Mouse (Mus musculus) heart, embryonic 16.5 days (tissue): ENCODE measurements around the gene Cnpy1. TPM values are rescaled to one million over a fixed set of nuclear protein-coding genes. Genes with fewer than 3 reads are reported as not detected.

Experiments used
- ATAC-seq: fragments of 200-750 bp; cut with Nextera tagmentation; replicated peaks from 2 replicates; pipeline ENCODE4 v1.8.0; 2017; ENCODE audit warnings: moderate number of reproducible peaks; ENCODE audit not compliant: insufficient read depth, low FRiP score; ENCODE audit errors: extremely low read depth
- H3K27ac ChIP-seq: fragments of 300-500 bp; sonication (generic); 2 replicates; pipeline ENCODE4 v1.5.1; 2014; ENCODE audit warnings: mild to moderate bottlenecking, low read length, control low read depth, moderate library complexity
- H3K27me3 ChIP-seq: fragments of 300-500 bp; sonication (generic); 2 replicates; pipeline ENCODE4 v1.6.1; 2014; ENCODE audit warnings: low read length, mixed read lengths; ENCODE audit not compliant: control insufficient read depth, insufficient read depth
- H3K36me3 ChIP-seq: fragments of 300-500 bp; sonication (generic); 2 replicates; pipeline ENCODE4 v1.6.1; 2014; ENCODE audit not compliant: control insufficient read depth, insufficient read depth
- H3K4me1 ChIP-seq: fragments of 300-500 bp; sonication (generic); 2 replicates; pipeline ENCODE4 v1.6.1; 2014; ENCODE audit warnings: low read length, mixed read lengths; ENCODE audit not compliant: control insufficient read depth, insufficient read depth
- H3K4me2 ChIP-seq: fragments of 300-500 bp; sonication (generic); 2 replicates; pipeline ENCODE4 v1.6.1; 2014; ENCODE audit warnings: low read depth, mild to moderate bottlenecking, control low read depth, low read length
- H3K4me3 ChIP-seq: fragments of 300-500 bp; sonication (generic); 2 replicates; pipeline ENCODE4 v1.5.1; 2014; ENCODE audit warnings: mild to moderate bottlenecking, control low read depth, low read length
- H3K9ac ChIP-seq: fragments of 300-500 bp; sonication (generic); 2 replicates; pipeline ENCODE4 v1.6.1; 2014; ENCODE audit warnings: low read length, control low read depth
- H3K9me3 ChIP-seq: fragments of 300-500 bp; sonication (generic); replicated peaks from 2 replicates; pipeline ENCODE4 v1.6.1; 2016; ENCODE audit warnings: low read length; ENCODE audit not compliant: control insufficient read depth
- WGBS: fragments of 180-500 bp; shearing (Covaris S2); extraction: QIAGEN DNeasy Blood & Tissue Kit; methylation state at CpG from one replicate; pipeline ENCODE4 v1.1.7; 2014; 5-methylcytosine and 5-hydroxymethylcytosine counted together
- polyA plus RNA-seq: library from polyadenylated mRNA; unstranded; fragments of >200 nt; fragmentation: Nextera tagmentation; extraction: Ambion mirVana; gene quantifications from 2 replicates; pipeline ENCODE4 v1.2.1, GENCODE M21; 2015

Gene Cnpy1
- polyA plus RNA-seq, 1 experiment from 2014 or later, result not detected

GRCm38 (mm10) chr5:28251211-28251764 lies 5.7 kb upstream of the Cnpy1 start:
- Histone ChIP-seq H3K4me2 (no peak overlapping the region), H3K27ac (no peak overlapping the region), H3K36me3 (no peaks in the 10 kb centered on the region), H3K9me3 (no peaks in the 10 kb centered on the region), H3K4me3 (no peak overlapping the region), H3K4me1 (no peaks in the 10 kb centered on the region), H3K9ac (no peak overlapping the region), H3K27me3 (0 out of 2 replicates have a peak, but pooled peaks cover 2% of the 10 kb centered on the region)
- WGBS, result 65% methylated on average over 4 of the region's 4 CpGs
- ATAC-seq, result no peak

DNA sequence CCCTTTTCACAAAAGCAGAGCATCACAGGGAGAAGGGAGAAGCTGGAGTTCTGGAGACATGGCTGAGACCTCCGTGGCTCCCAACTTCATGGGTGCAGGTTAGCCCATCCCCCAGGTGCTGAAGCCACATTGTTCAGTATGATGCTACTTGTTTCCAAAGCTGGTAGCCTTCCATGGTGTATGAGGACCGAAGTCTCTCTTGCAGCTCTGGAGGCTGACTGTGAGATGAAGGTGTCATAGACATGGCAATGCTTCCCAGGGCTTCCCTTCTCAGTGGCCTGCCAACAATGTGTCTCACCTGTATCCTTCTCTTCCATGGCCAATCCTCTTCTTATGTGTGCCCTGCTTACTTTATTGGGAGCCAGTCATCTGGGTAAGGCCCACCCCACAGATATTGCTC lies 4.9 kb upstream of the Cnpy1 start:
- Histone ChIP-seq H3K4me3 (no peak overlapping the region), H3K4me1 (no peaks in the 10 kb centered on the region), H3K4me2 (no peak overlapping the region), H3K36me3 (no peaks in the 10 kb centered on the region), H3K27ac (no peak overlapping the region), H3K9me3 (no peaks in the 10 kb centered on the region), H3K27me3 (0 out of 2 replicates have a peak, but pooled peaks cover 2% of the 10 kb centered on the region), H3K9ac (no peak overlapping the region)
- ATAC-seq, result no peak
- 78% methylated on average over 2 of the region's 2 CpGs for WGBS

- Histone ChIP-seq H3K4me3 (no peak overlapping the region), H3K9me3 (no peaks in the 10 kb centered on the region), H3K4me1 (no peaks in the 10 kb centered on the region), H3K36me3 (no peaks in the 10 kb centered on the region), H3K27me3 (no peaks in the 10 kb centered on the region), H3K4me2 (no peak overlapping the region), H3K9ac (no peak overlapping the region), H3K27ac (no peak overlapping the region)
- WGBS, result 55% methylated on average over 4 of the region's 4 CpGs
- no peak for ATAC-seq
Measured at GRCm38 (mm10) chr5:28245121-28245520, 485 bp downstream of the Cnpy1 start.

GRCm38 (mm10) chr5:28243501-28244177 lies 2.0 kb downstream of the Cnpy1 start:
- Histone ChIP-seq H3K4me1 (no peaks in the 10 kb centered on the region), H3K9me3 (no peaks in the 10 kb centered on the region), H3K9ac (no peak overlapping the region), H3K4me2 (no peak overlapping the region), H3K27me3 (no peaks in the 10 kb centered on the region), H3K36me3 (no peaks in the 10 kb centered on the region), H3K27ac (no peak overlapping the region), H3K4me3 (no peak overlapping the region)
- 57% methylated on average over 8 of the region's 8 CpGs for WGBS
- ATAC-seq, result no peak

- Histone ChIP-seq H3K9ac (no peak overlapping the region), H3K9me3 (no peaks in the 10 kb centered on the region), H3K4me1 (no peaks in the 10 kb centered on the region), H3K27ac (no peak overlapping the region), H3K27me3 (no peaks in the 10 kb centered on the region), H3K4me3 (no peak overlapping the region), H3K4me2 (no peak overlapping the region), H3K36me3 (no peaks in the 10 kb centered on the region)
- WGBS, result 73% methylated on average over 4 of the region's 4 CpGs
- no peak for ATAC-seq
Measured at GRCm38 (mm10) chr5:28241423-28241822, 4.2 kb downstream of the Cnpy1 start.

GRCm38 (mm10) chr5:28239829-28240228 lies 5.8 kb downstream of the Cnpy1 start:
- WGBS, result 65% methylated on average over 5 of the region's 5 CpGs
- H3K4me1 ChIP-seq, result no peaks in the 10 kb centered on the region; the same call in 1 of the 2 replicates
- H3K9ac ChIP-seq, result no peak overlapping the region
- H3K36me3 ChIP-seq, result no peaks in the 10 kb centered on the region
- H3K4me3 ChIP-seq, result no peak overlapping the region
- no peak for ATAC-seq
- no peak overlapping the region for H3K27ac ChIP-seq
- H3K4me2 ChIP-seq, result no peak overlapping the region
- H3K27me3 ChIP-seq, result no peaks in the 10 kb centered on the region
- no peaks in the 10 kb centered on the region for H3K9me3 ChIP-seq

GRCm38 (mm10) chr5:28238876-28239275 lies 6.7 kb downstream of the Cnpy1 start:
- H3K4me3 ChIP-seq, result no peak overlapping the region
- no peak overlapping the region for H3K4me2 ChIP-seq
- H3K4me1 ChIP-seq, result no peaks in the 10 kb centered on the region; the same call in 1 of the 2 replicates
- H3K9ac ChIP-seq, result no peak overlapping the region
- no peak for ATAC-seq
- H3K36me3 ChIP-seq, result no peaks in the 10 kb centered on the region
- H3K27me3 ChIP-seq, result no peaks in the 10 kb centered on the region
- no peak overlapping the region for H3K27ac ChIP-seq
- no peaks in the 10 kb centered on the region for H3K9me3 ChIP-seq
- 80% methylated on average over 5 of the region's 5 CpGs for WGBS

DNA sequence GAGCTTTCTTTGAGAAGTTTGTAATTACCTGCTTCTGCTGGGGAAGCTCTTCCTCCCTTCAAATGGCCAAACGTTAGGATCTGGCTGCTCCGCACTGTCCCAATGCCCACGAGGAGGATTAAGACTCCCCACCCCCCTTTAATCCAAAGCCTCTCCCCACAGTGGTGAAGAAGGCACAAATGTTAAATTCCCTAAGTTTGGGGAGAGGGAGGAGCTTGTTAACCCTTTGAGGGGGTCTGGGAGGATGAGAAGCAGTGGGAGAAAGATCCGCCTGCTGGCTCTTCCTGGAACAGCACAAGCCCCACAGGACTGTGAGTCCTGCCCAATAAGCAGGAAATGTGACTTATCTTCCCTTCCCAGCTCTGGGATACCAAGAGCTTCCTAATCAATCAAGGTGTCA lies 7.5 kb downstream of the Cnpy1 start:
- 24% methylated on average over 4 of the region's 4 CpGs for WGBS
- Histone ChIP-seq H3K9ac (no peak overlapping the region), H3K4me3 (no peak overlapping the region), H3K36me3 (no peaks in the 10 kb centered on the region), H3K9me3 (no peaks in the 10 kb centered on the region), H3K27me3 (no peaks in the 10 kb centered on the region), H3K27ac (no peak overlapping the region), H3K4me2 (no peak overlapping the region), H3K4me1 (no peaks in the 10 kb centered on the region; the same call in 1 of the 2 replicates)
- ATAC-seq, result no peak

DNA sequence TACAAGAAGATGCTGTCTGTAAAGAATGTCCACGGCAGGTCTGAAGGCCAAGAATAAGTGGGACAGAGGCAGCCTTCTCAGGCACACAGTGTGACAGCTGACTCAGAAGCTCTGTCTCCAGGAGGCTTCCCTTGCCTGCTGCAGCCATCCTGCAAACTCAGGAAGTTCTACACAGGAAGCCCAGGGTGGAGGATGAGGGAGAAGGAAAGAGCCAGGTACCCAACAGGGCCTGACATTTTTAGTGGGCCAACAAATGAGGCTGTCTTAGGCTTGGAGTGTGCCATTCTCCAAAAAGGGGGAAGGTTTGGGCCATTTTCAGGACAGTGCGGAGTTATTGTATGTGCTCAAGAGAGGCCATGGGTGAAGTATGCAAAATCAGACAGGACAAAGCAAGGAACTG lies 7.9 kb downstream of the Cnpy1 start:
- ATAC-seq, result no peak
- Histone ChIP-seq H3K27ac (no peak overlapping the region), H3K36me3 (no peaks in the 10 kb centered on the region), H3K4me3 (no peak overlapping the region), H3K27me3 (no peaks in the 10 kb centered on the region), H3K9me3 (no peaks in the 10 kb centered on the region), H3K9ac (no peak overlapping the region), H3K4me2 (no peak overlapping the region), H3K4me1 (no peaks in the 10 kb centered on the region; the same call in 1 of the 2 replicates)
- 67% methylated on average over 2 of the region's 2 CpGs for WGBS
